Comparison of ENCODE assay signal across 19 mouse cellular contexts in the genomic region with DNA sequence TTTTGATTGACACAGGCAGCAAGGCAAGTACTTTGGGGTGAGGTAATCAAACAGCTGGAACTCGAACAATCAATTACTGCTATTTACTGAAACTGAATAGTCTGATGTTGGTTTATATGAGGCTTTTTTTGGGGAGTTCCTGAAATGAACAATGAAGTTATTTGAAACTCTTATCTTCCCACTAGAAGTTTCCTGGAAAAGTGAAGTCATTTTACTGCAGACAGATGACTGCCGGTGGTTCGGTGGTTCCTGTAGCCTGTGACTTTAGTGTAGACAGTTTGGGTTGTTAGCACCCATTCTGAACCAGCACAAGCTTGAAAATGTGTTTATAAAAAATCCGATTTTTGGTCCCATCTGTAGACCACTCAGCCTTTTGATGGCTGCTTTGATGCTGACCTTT. TPM values are rescaled to one million over a fixed set of nuclear protein-coding genes. Genes with fewer than 3 reads are reported as not detected.
DNase-seq lines count a peak whose midpoint lies in the region; ATAC-seq and TF ChIP-seq lines count a peak whose summit lies in the region.
"Had no signal": no experiment of that assay in that cellular context is flagged by ENCODE, and none has a peak within 500 bp of the region (broad histone marks: within the 10 kb centered on the region; RNA-seq: fewer than 3 reads in every experiment).

No protein-coding gene starts in this region.

- peak overlapping the region; percentile 54 for H3K27ac ChIP-seq in gastrocnemius, adult 2 months
- H3K27ac ChIP-seq in heart, postnatal 0 days (ENCODE audit: low read depth) = peak overlapping the region; percentile 85
- no peak overlapping the region for H3K27ac ChIP-seq in hindbrain, embryonic 12.5 days
- H3K27ac ChIP-seq: forebrain, embryonic 13.5 days; hindbrain, embryonic 15.5 days; neural tube, embryonic 13.5 days had no signal

- TF ChIP-seq EP300 in heart, postnatal 0 days (IDR thresholded peaks at IDR 0.05; ENCODE audit: low read depth) = no peak

- peaks cover 36% of the 10 kb centered on the region for H3K4me1 ChIP-seq in heart, postnatal 0 days (ENCODE audit: control insufficient read depth, insufficient read depth)
- H3K4me1 ChIP-seq in G1E (ENCODE audit: insufficient read depth, low read depth, low read length) = peaks cover 76% of the 10 kb centered on the region
- H3K4me1 ChIP-seq in hindbrain, embryonic 12.5 days = no peaks in the 10 kb centered on the region; the same call in 1 of the 2 replicates

- H3K4me3 ChIP-seq in gastrocnemius, adult 2 months = no peak overlapping the region
- H3K4me3 ChIP-seq in heart, postnatal 0 days (ENCODE audit: low read depth, low read length) = no peak overlapping the region
- H3K4me3 ChIP-seq in G1E (ENCODE audit: low read depth, low read length) = no peak overlapping the region; the same call in 1 of the 2 replicates
- no peak overlapping the region for H3K4me3 ChIP-seq in hindbrain, embryonic 12.5 days
- H3K4me3 ChIP-seq: forebrain, embryonic 13.5 days; hindbrain, embryonic 15.5 days; liver, embryonic 13.5 days; neural tube, embryonic 13.5 days had no signal

- peaks cover 7% of the 10 kb centered on the region; the same call in 1 of the 2 replicates for H3K36me3 ChIP-seq in heart, postnatal 0 days (replicated peaks; ENCODE audit: control insufficient read depth, insufficient read depth, low read length)
- H3K36me3 ChIP-seq in G1E (replicated peaks) = peaks cover 49% of the 10 kb centered on the region
- 0 out of 2 replicates have a peak, but pooled peaks cover 7% of the 10 kb centered on the region for H3K36me3 ChIP-seq in hindbrain, embryonic 12.5 days

- 24% methylated on average over 4 of the region's 4 CpGs for WGBS in heart, postnatal 0 days
- 79% methylated on average over 4 of the region's 4 CpGs for WGBS in hindbrain, embryonic 12.5 days

- DNase-seq in gastrocnemius, adult 2 months = no peak
- no peak for DNase-seq in gastrocnemius, postnatal 36 days
- DNase-seq in heart, postnatal 0 days (ENCODE audit: low spot score) = peak; percentile 73
- DNase-seq in heart, adult 8-10 months (ENCODE audit: low spot score) = no peak
- no peak for DNase-seq in G1E (ENCODE audit: low spot score)
- peak; percentile 46 for DNase-seq in fibroblast of lung, adult 2 months (ENCODE audit: low read depth)
- DNase-seq in kidney, postnatal 10 days = no peak
- DNase-seq: adrenal gland, postnatal 14 days; cerebellum, adult 8-10 months; kidney, adult 11 months; kidney, postnatal 25 days; liver, embryonic 13.5 days; spleen, adult 18-20 months; thymus, adult 2 months had no signal

- intact Hi-C loops in gastrocnemius, adult 2 months (cut with DNase I) = no loop called here
- intact Hi-C loops in gastrocnemius, postnatal 36 days (cut with DNase I) = no loop called here

- peak; percentile 51; the same call in 1 of the 2 replicates for ATAC-seq in heart, postnatal 0 days (ENCODE audit: insufficient read depth, low read depth)
- ATAC-seq in G1E (ENCODE audit: extremely low read depth, insufficient number of reproducible peaks, low FRiP score, poor library complexity, severe bottlenecking) = peak; percentile 29; the same call in 1 of the 2 replicates
- no peak for ATAC-seq in hindbrain, embryonic 12.5 days (ENCODE audit: low FRiP score)
- ATAC-seq: forebrain, embryonic 13.5 days had no signal

- peak overlapping the region; percentile 48 for H3K4me2 ChIP-seq in heart, postnatal 0 days (ENCODE audit: low read depth, low read length)
- H3K4me2 ChIP-seq in hindbrain, embryonic 12.5 days (replicated peaks) = no peak overlapping the region
- H3K4me2 ChIP-seq: forebrain, embryonic 13.5 days; hindbrain, embryonic 15.5 days; liver, embryonic 13.5 days; neural tube, embryonic 13.5 days had no signal

- H3K9me3 ChIP-seq in heart, postnatal 0 days (replicated peaks; ENCODE audit: control insufficient read depth, low read length) = no peaks in the 10 kb centered on the region
- H3K9me3 ChIP-seq in G1E (replicated peaks) = peaks cover under 1% of the 10 kb centered on the region; the same call in 1 of the 2 replicates
- H3K9me3 ChIP-seq in hindbrain, embryonic 12.5 days (replicated peaks) = no peaks in the 10 kb centered on the region
- H3K9me3 ChIP-seq: forebrain, embryonic 13.5 days; hindbrain, embryonic 15.5 days; liver, embryonic 13.5 days; neural tube, embryonic 13.5 days had no signal

- no peak for TF ChIP-seq CTCF in gastrocnemius, adult 2 months (IDR thresholded peaks at IDR 0.05)
- no peak for TF ChIP-seq CTCF in heart, postnatal 0 days (IDR thresholded peaks at IDR 0.05; ENCODE audit: low read depth)
- no peak for TF ChIP-seq CTCF in G1E (IDR thresholded peaks at IDR 0.05; ENCODE audit: low read depth, low read length)

- H3K9ac ChIP-seq in heart, postnatal 0 days (replicated peaks; ENCODE audit: low read depth, low read length) = no peak overlapping the region
- H3K9ac ChIP-seq in hindbrain, embryonic 12.5 days = no peak overlapping the region
- H3K9ac ChIP-seq: forebrain, embryonic 13.5 days; hindbrain, embryonic 15.5 days; liver, embryonic 13.5 days; neural tube, embryonic 13.5 days had no signal

- no peaks in the 10 kb centered on the region for H3K27me3 ChIP-seq in heart, postnatal 0 days (ENCODE audit: control insufficient read depth, insufficient read depth, low read length)
- no peaks in the 10 kb centered on the region for H3K27me3 ChIP-seq in G1E (ENCODE audit: insufficient read depth, low read length)
- no peaks in the 10 kb centered on the region for H3K27me3 ChIP-seq in hindbrain, embryonic 12.5 days
- H3K27me3 ChIP-seq: CH12.LX; forebrain, embryonic 13.5 days; hindbrain, embryonic 15.5 days; liver, embryonic 13.5 days; neural tube, embryonic 13.5 days had no signal

RNA-seq across cellular contexts. Expression of gene Cdk17, which starts 17.2 kb away (rescaled TPM):
- total RNA-seq in gastrocnemius, adult 2 months (2021) = 1 to 10 TPM; 5.4 to 6.1 TPM
- total RNA-seq in gastrocnemius, postnatal 36 days (2021) = 1 to 10 TPM; 4.5 to 7.0 TPM
- 40.2 and 41.2 TPM in 2 replicates for total RNA-seq in heart, postnatal 0 days (2014; rRNA removed; ENCODE audit: low replicate concordance)
- 11.9 and 12.3 TPM in 2 replicates for polyA plus RNA-seq in heart, postnatal 0 days (2015; fragmentation: Nextera tagmentation; extraction: Ambion mirVana)
- 10 to 100 TPM; 12.3 to 18.1 (median 16.0) TPM for total RNA-seq in heart, adult 8-10 months (2022)
- total RNA-seq in G1E (2014; fragmentation: Nextera tagmentation) (123 and 138 TPM in 2 replicates), G1E (2017) (91.0 and 95.6 TPM in 2 replicates)
- polyA plus RNA-seq in G1E (2012) = 4.9 and 6.5 TPM in 2 replicates
- polyA plus RNA-seq in hindbrain, embryonic 12.5 days (2016; fragmentation: Nextera tagmentation; extraction: Ambion mirVana) = 49.7 and 49.8 TPM in 2 replicates

Comparison
In these comparisons a context has a peak if more than half of its experiments do, and no peak if none do; other contexts are left out.
1. DNase-seq: peak in heart, postnatal 0 days (single experiment) and fibroblast of lung, adult 2 months (single experiment); none in gastrocnemius, adult 2 months (single experiment), gastrocnemius, postnatal 36 days (0 of 2), heart, adult 8-10 months (single experiment), G1E (single experiment) and kidney, postnatal 10 days (single experiment).